Mouse (Mus musculus) brain, embryonic 14.5 days (tissue): Measurements from ENCODE around the gene Arid4a.

Experiments
- CTCF ChIP-seq: fragments of 200-500 bp; IDR thresholded peaks from 2 replicates; pipeline ENCODE4 v1.5.1; 2012; ENCODE audit warnings: inconsistent platforms, mild to moderate bottlenecking, moderate library complexity, borderline replicate concordance; ENCODE audit not compliant: insufficient read depth, insufficient read length; ENCODE audit errors: extremely low read depth
- POLR2A ChIP-seq: fragments of 200-500 bp; IDR thresholded peaks from 2 replicates; pipeline ENCODE4 v1.6.1; 2012; ENCODE audit warnings: mild to moderate bottlenecking, inconsistent platforms, borderline replicate concordance; ENCODE audit not compliant: poor library complexity, insufficient read depth, insufficient read length, severe bottlenecking; ENCODE audit errors: extremely low read depth

- TF ChIP-seq CTCF (no peak), POLR2A (no peak)
Measured at GRCm38 (mm10) chr12:71055537-71055936, 39.7 kb downstream of the Arid4a start.
